Mouse (Mus musculus) liver, embryonic 14.5 days (tissue): ENCODE measurements around the gene Vmn1r165. TPM values are rescaled to one million over a fixed set of nuclear protein-coding genes. Genes with fewer than 3 reads are reported as not detected.
"Not testable (repeated sequence)": the region's sequence is repeated elsewhere in the genome, so short reads cannot be mapped to it uniquely, and the experiment has no call there.

Experiments
- ATAC-seq: fragments of 200-750 bp; cut with Nextera tagmentation; 2 replicates; pipeline ENCODE4 v1.8.0; 2017; ENCODE audit warnings: moderate number of reproducible peaks, mild to moderate bottlenecking, moderate library complexity; ENCODE audit not compliant: insufficient read depth
- DNase-seq, 3 experiments: peaks; one replicate each; pipeline ENCODE4 v3.0.0-alpha.2; 2012 to 2013; ENCODE audit warnings: low read depth in 3 of 3, low spot score in 3 of 3
- H3K27ac ChIP-seq: fragments of 300-500 bp; sonication (generic); 2 replicates; pipeline ENCODE4 v1.5.1; 2014; ENCODE audit warnings: moderate library complexity, mild to moderate bottlenecking, control low read depth, inconsistent platforms
- H3K27me3 ChIP-seq: fragments of 300-500 bp; sonication (generic); 2 replicates; pipeline ENCODE4 v1.6.1; 2014; ENCODE audit warnings: mild to moderate bottlenecking, low read length, moderate library complexity; ENCODE audit not compliant: control insufficient read depth, insufficient read depth
- H3K36me3 ChIP-seq: fragments of 300-500 bp; sonication (generic); replicated peaks from 2 replicates; pipeline ENCODE4 v1.6.1; 2014; ENCODE audit warnings: low read depth; ENCODE audit not compliant: control insufficient read depth, insufficient read depth
- H3K4me1 ChIP-seq, 2 experiments: fragments of 200-500 bp in 1 of 2; fragments of 300-500 bp in 1 of 2; sonication (generic) in 1 of 2; replicated peaks; 2 replicates each; pipeline ENCODE4 v1.6.1; 2012 to 2014; ENCODE audit warnings: antibody characterized with exemption in 1 of 2, inconsistent platforms in 1 of 2, low read length in 1 of 2; ENCODE audit not compliant: control insufficient read depth in 2 of 2, insufficient read depth in 2 of 2
- H3K4me2 ChIP-seq: fragments of 300-500 bp; sonication (generic); 2 replicates; pipeline ENCODE4 v1.6.1; 2014; ENCODE audit warnings: low read depth, mild to moderate bottlenecking, control low read depth, moderate library complexity
- H3K4me3 ChIP-seq, 2 experiments: fragments of 200-500 bp in 1 of 2; fragments of 300-500 bp in 1 of 2; sonication (generic) in 1 of 2; 2 replicates each; pipeline ENCODE4 v1.5.1; 2012 to 2014; ENCODE audit warnings: low read depth in 2 of 2, low read length in 2 of 2, mild to moderate bottlenecking in 2 of 2, control low read depth in 1 of 2, inconsistent platforms in 1 of 2, moderate library complexity in 1 of 2; ENCODE audit not compliant: insufficient read depth in 1 of 2
- H3K9ac ChIP-seq: fragments of 300-500 bp; sonication (generic); replicated peaks from 2 replicates; pipeline ENCODE4 v1.6.1; 2014; ENCODE audit warnings: mild to moderate bottlenecking, control low read depth, moderate library complexity
- H3K9me3 ChIP-seq: fragments of 300-500 bp; sonication (generic); 2 replicates; pipeline ENCODE4 v1.6.1; 2016; ENCODE audit warnings: low read length, mixed read lengths; ENCODE audit not compliant: control insufficient read depth
- WGBS: fragments of 180-500 bp; shearing (Covaris S2); extraction: QIAGEN DNeasy Blood & Tissue Kit; methylation state at CpG from one replicate; pipeline ENCODE4 v1.1.7; 2014; ENCODE audit not compliant: insufficient replicate concordance; 5-methylcytosine and 5-hydroxymethylcytosine counted together
- polyA plus RNA-seq, 2 experiments: library from polyadenylated mRNA; depleted of rRNA in 1 of 2; stranded (reverse) in 1 of 2; unstranded in 1 of 2; fragments of >200 nt; fragmentation: Nextera tagmentation in 1 of 2; extraction: Ambion mirVana in 1 of 2; gene quantifications; 2 replicates each; pipeline versions ENCODE4 v1.2.1 to v1.2.3; 2012 to 2014

Gene Vmn1r165
- polyA plus RNA-seq (2012; rRNA removed) (not detected in 2 replicates), polyA plus RNA-seq (2014; fragmentation: Nextera tagmentation; extraction: Ambion mirVana) (not detected in 2 replicates)

- WGBS = no CpG with 5 or more reads among the region's 3 CpGs
- not testable (repeated sequence) for H3K4me2 ChIP-seq, H3K27me3 ChIP-seq, ATAC-seq, H3K27ac ChIP-seq, H3K4me3 ChIP-seq, H3K36me3 ChIP-seq, H3K4me1 ChIP-seq, H3K9ac ChIP-seq, DNase-seq, H3K9me3 ChIP-seq
Measured at GRCm38 (mm10) chr7:23217032-23217431, at the start of gene Vmn1r165. Gene Vmn1r165 (plus strand): TSS chr7:23217332.

- DNase-seq, H3K4me3 ChIP-seq, H3K27me3 ChIP-seq, H3K27ac ChIP-seq, H3K4me2 ChIP-seq, H3K9ac ChIP-seq, ATAC-seq, H3K36me3 ChIP-seq, H3K9me3 ChIP-seq, H3K4me1 ChIP-seq: not testable (repeated sequence)
- no CpG with 5 or more reads among the region's 2 CpGs for WGBS
Measured at GRCm38 (mm10) chr7:23251582-23251981, 34.5 kb downstream of the Vmn1r165 start, which contains the start of gene Vmn1r166. Gene Vmn1r166 (minus strand): TSS chr7:23251682.

Other genes with a start within 250 kb of the Vmn1r165 start
- not detected in 2 replicates for gene Gm4214, start 232.7 kb upstream of the Vmn1r165 start, polyA plus RNA-seq (2012; rRNA removed)
- gene Gm4214, start 232.7 kb upstream of the Vmn1r165 start, polyA plus RNA-seq (2014; fragmentation: Nextera tagmentation; extraction: Ambion mirVana) = not detected in 2 replicates
- not detected in 2 replicates for gene Gm4216, start 197.4 kb upstream of the Vmn1r165 start, polyA plus RNA-seq (2012; rRNA removed)
- not detected in 2 replicates for gene Gm4216, start 197.4 kb upstream of the Vmn1r165 start, polyA plus RNA-seq (2014; fragmentation: Nextera tagmentation; extraction: Ambion mirVana)
- gene Vmn1r163, start 161.8 kb upstream of the Vmn1r165 start, polyA plus RNA-seq (2012; rRNA removed) = not detected in 2 replicates
- gene Vmn1r163, start 161.8 kb upstream of the Vmn1r165 start, polyA plus RNA-seq (2014; fragmentation: Nextera tagmentation; extraction: Ambion mirVana) = not detected in 2 replicates
- gene Gm8720, start 149.9 kb upstream of the Vmn1r165 start, polyA plus RNA-seq (2012; rRNA removed) = not detected in 2 replicates
- gene Gm8720, start 149.9 kb upstream of the Vmn1r165 start, polyA plus RNA-seq (2014; fragmentation: Nextera tagmentation; extraction: Ambion mirVana) = not detected in 2 replicates
- not detected in 2 replicates for gene Gm10662, start 72.9 kb upstream of the Vmn1r165 start, polyA plus RNA-seq (2012; rRNA removed)
- gene Gm10662, start 72.9 kb upstream of the Vmn1r165 start, polyA plus RNA-seq (2014; fragmentation: Nextera tagmentation; extraction: Ambion mirVana) = not detected in 2 replicates
- gene Vmn1r166, start 34.4 kb downstream of the Vmn1r165 start, polyA plus RNA-seq (2012; rRNA removed) = not detected in 2 replicates
- not detected in 2 replicates for gene Vmn1r166, start 34.4 kb downstream of the Vmn1r165 start, polyA plus RNA-seq (2014; fragmentation: Nextera tagmentation; extraction: Ambion mirVana)
- not detected in 2 replicates for gene Gm6902, start 61.6 kb downstream of the Vmn1r165 start, polyA plus RNA-seq (2012; rRNA removed)
- gene Gm6902, start 61.6 kb downstream of the Vmn1r165 start, polyA plus RNA-seq (2014; fragmentation: Nextera tagmentation; extraction: Ambion mirVana) = not detected in 2 replicates
- not detected in 2 replicates for gene Nlrp4e, start 83.9 kb downstream of the Vmn1r165 start, polyA plus RNA-seq (2012; rRNA removed)
- not detected in 2 replicates for gene Nlrp4e, start 83.9 kb downstream of the Vmn1r165 start, polyA plus RNA-seq (2014; fragmentation: Nextera tagmentation; extraction: Ambion mirVana)
- not detected in 2 replicates for gene Nlrp5, start 168.6 kb downstream of the Vmn1r165 start, polyA plus RNA-seq (2012; rRNA removed)
- gene Nlrp5, start 168.6 kb downstream of the Vmn1r165 start, polyA plus RNA-seq (2014; fragmentation: Nextera tagmentation; extraction: Ambion mirVana) = not detected in 2 replicates